Mouse (Mus musculus): ENCODE data around the gene Max.

The Max gene

DNA sequence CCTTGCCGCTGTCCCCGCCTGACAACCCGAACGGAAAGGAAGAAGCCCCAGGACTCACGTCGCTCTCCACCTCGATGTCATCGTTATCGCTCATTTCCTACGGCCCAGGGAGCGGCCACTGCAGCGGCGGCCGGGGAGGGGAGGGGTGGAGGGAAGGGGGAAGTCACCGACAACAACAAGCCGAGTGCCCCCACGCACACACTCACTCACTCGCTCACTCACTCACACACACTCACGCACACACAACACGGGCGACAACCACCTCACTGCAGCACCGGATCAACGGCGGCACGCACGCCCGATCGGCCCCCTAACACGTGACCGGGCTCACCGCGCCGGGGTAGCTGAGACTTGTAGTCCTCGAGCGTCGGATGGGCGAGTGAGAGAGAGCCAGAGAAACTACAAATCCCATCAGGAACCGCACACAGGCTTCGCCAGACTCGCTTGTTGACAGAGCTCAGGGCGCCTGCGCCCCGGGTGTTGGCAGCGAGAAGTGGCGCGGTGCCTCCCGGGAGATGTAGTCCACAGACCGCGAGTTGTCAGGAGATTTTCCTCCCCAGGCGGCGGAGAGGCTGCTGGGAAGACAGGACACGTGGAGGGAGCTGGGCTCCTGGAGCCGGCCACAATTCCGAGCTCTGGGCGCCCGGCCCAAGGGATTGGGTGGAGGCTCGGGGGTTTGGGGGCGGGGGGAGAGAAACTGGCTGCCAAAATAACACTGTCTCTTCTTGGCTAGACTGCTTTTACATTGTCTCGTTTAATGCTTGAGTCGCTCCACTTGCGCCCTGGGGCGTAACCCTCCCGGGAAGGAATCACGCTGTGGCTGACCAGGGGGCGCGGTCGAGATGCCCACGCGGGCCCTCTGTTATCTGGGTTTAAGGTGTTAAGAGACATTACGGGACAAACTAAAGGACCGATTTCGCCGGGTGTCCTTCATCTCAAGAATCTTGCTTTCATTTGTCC, at the start of gene Max:
TSS of gene Max (minus strand) at position 270 of the 960 bp plus-strand sequence.
- peak; percentile 100 for DNase-seq

- no peak for DNase-seq
These were observed 49.2 kb upstream of the Max start for GRCm38 (mm10) chr12:77011092-77011720.

GRCm38 (mm10) chr12:77009202-77010030, 47.4 kb upstream of the Max start:
- DNase-seq, result peak; percentile 89

DNA sequence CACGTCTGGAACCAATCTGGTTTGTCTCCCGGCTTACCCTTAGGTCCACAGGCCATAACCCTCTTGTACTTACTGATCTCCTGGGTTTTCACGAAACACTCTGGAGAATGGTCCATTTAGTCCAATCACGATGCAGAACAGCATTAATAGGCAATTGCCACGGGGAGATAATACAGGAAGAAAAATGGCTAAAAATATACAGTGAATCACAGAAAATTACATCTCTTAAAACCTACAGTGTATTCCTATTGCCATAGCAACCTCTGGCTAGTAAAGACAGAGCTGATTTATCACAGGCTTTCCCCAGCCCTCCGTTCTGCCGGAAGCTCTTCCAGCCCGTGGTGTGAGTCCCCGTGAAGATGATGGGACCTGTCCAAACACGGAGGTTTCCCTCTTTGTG, 42.9 kb upstream of the Max start:
- DNase-seq, result no peak

GRCm38 (mm10) chr12:77002551-77003228, 40.7 kb upstream of the Max start:
- no peak for DNase-seq

GRCm38 (mm10) chr12:77001312-77001711, 39.3 kb upstream of the Max start:
- DNase-seq, result no peak

DNA sequence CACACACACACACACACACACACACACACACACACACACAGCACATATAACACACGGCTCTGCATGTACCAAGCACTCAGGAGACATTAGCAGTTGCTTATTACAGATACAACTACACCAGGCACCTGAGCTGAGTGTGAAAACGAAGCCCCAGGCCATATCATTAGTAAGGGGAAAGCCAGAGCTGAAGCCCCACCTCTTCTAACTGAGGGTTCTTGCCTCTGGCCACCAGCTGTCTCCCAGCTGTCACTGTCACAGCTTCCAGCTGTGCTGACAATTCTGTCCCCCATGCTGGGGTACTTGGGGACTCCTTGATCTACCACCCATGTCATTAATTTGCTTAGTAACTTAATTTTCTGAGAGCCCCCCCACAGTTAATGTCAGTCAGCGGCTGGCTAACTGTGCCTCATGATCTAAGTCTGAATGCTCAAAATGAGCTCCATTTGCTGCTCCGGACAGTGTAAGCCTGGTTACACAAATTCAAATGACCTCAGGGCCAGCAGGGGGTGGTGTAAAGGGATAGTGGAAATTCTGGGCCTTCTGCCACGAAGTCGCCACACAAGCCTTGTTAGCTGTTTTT, 38.8 kb upstream of the Max start:
- peak; percentile 76 for DNase-seq

- peak; percentile 69 for DNase-seq
These were observed 38.2 kb upstream of the Max start for GRCm38 (mm10) chr12:77000096-77000704.

DNA sequence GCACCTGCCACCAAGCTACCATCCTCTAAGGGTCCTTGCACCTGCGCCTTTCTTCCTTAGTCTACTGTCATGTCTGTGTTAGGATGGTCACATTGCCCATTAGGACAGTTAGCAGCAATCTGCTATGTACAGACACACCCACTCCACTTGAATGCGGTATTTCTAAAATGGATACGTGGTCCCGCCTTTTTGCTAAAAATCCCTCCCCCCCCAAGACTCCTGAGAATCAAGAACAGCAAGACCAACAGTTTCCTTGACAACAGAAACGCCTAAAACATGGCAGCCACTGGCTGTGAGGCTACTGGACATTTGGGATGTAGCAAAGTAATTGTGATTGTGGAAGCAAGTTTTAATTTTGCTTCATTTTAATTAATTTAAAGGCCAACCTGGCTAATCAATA, 32.8 kb upstream of the Max start:
- no peak for DNase-seq

DNA sequence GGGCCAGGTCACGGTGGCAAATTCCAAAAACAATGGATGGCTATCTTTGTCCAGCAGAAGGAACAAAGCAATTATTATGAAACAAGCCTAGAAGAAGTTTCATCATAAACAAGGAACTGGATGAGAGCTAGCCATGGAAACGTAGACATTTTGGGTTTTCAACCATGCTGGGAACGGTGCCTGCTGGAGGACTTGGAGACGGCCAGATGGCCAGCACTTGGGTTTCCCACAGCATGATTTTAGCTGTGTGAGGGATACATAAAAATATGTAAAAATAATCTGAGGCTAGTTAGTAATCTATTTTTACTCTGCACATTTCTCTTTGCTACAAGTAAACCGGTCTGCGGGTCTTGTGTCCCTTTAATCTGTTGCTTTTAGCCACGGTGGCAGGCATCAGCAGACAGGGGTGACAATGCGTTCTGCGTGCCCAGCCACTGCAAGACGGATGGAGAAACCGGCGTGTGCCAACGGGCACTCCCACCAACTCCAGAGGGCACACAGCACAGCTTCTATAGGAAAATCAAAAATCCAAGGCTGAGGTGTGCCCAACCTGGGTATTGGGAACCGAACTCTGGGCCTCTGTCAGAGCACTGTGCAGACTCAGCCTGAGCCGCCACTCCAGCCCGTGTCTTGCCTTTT, 31.0 kb upstream of the Max start:
- peak; percentile 84 for DNase-seq

- DNase-seq, result no peak
These were observed 20.9 kb upstream of the Max start for GRCm38 (mm10) chr12:76982818-76983471.

DNA sequence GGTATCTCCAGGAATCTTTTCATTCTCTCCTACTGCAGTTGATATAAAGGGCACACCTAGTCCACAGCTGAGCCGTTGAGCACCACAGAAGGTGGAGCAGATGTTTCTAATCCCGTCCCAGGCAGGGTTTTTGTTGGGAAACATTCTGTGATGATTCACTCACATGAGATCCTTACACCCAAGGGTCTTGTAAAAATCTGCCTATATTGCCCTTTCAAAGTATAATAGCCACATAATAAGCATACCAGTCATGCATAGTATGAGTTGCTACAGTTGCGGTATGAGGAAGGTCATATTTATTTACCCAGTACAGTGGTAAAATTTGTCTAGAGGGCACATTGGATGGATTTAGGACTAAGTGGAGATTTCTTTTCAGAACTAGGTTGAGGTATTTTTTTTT, 17.5 kb upstream of the Max start:
- no peak for DNase-seq

DNA sequence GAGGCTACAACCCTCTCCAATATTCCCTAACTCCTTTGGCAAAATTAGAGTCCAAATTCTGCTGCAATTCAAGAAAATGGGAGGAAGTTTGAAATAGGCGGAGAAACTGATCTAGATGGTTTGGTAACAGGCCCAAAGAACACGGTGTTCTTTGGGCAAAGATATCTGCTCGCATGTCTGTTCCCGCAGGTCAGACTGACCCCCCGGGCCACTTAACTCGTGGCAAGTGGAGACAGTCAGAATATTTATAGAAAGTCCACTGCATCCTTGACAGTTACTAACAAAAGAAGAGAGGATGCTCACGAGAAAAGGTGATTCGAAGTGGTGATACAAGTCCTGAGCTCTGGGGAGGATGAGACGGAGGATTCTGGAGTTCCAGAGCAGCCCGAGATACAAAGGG, 10.7 kb upstream of the Max start:
- DNase-seq, result no peak

GRCm38 (mm10) chr12:76972241-76972640, 10.2 kb upstream of the Max start:
- no peak for DNase-seq

DNA sequence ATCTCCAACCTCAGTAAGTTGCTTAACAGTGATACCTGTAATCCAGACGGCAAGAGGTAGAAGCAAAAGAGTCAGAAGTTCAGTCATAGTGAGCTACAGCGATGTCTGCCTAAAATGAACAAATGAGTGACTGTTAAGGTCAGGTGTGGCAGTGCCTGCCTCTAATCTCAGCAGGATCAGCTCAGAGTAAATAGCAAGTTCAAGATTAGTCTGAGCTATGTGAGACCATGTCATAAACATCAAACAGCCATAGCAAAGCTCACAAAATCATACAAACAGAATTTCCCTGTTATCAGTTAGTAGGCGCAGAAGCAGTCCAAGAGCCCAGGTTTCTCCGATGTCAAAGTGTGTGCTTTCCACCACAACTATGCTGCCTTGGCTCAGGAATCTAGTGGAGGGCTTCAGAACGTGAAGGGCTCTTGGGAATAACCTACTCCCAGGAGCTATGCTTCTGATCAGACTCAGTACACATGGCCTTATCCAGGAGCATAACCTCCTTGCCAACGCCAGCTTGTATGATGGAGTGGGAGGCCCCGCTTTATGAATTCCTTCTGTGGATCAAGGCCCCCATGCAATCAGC, 9.7 kb upstream of the Max start:
- no peak for DNase-seq

GRCm38 (mm10) chr12:76965876-76966275, 3.9 kb upstream of the Max start:
- DNase-seq, result no peak

DNA sequence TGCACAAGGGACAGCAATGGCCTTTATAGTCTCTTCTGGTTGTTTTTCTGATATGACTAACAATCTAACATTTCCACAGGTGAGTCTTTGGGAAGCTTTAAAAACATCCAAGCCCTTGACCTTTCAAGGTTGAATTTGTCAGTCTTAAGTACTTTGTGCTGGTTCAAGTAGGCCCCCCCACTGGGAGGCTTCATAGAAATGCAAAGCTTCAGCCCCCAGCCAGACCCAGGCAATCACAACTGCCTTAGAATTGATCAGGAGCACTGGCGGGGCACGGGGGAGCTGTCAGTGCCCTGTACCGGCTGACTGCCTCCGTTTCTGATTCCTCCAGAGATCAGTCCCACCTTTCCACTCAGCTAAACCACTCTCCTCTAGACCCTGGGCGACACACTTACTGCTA, 3.1 kb upstream of the Max start:
- DNase-seq, result no peak

DNA sequence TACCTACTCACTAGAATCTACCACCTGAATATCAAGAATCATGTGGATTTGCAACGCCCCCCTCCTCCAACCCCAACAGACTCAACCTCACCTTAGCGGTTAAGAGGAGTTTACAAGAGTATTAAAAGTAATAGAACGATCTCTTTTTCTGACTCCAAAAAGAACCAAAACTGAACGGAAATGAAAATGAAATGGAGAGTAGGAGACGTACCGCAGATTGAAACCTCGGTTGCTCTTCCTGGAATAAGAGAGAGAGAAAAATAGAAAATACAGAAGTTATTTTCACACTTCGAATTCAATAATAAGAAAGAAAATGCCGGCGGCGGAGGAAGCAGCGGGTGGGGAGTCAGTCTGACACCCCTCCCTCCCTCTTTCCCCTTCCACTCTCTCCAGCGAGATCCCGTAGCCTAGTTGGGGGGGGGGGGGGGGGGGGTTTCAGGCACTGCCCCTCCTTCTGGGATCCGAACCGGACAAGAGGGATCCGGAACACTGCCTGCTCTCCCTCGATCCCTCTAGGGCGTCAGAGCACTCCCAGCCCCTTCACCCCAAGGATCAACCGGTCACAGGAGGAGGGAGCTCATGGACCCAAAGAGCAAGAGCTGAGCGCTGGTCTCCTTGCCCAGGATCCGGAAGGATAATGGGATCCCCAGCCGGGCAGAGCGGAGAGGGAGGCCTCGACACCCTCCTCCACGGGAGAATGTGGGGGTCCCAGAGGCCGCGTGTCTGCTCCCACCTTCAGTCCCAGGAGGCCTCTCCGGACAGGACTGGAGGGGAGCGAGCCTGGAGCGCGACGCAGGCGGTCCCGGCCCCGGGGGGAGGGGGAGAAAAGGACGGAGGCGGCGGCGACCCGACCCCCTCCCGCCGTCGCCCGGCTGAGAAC, 709 bp downstream of the Max start:
- DNase-seq, result peak; percentile 81

DNA sequence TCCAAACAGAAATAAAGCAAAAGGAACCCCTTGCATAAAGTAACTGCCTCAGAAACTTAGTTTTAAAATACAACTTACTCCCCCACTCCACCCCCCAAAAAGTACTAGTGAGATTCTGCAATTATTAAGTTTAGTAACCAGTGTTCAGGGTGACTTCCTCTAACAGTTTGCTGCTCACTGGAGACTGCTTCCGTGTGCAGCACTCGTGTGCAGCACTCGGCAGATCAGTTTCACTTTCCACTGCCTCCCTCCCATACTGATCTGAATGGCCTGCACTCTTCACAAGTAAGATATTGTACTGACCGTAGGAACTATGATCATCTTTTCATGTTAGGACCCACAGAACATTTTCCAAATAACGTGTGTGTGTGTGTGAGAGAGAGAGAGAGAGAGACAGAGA, 4.3 kb downstream of the Max start:
- no peak for DNase-seq
